Mouse (Mus musculus) ovary, adult 18-20 months (tissue): ENCODE results near the gene Hbb-bs.
"Not testable (repeated sequence)": the region's sequence is repeated elsewhere in the genome, so short reads cannot be mapped to it uniquely, and the experiment has no call there.

Experiments used
- DNase-seq: peaks from one replicate; pipeline ENCODE4 v3.0.0; 2022; ENCODE audit warnings: low spot score, mixed read lengths

Gene Hbb-bs

GRCm38 (mm10) chr7:103811223-103811845, 16.6 kb downstream of the Hbb-bs start:
- DNase-seq, result no peak

GRCm38 (mm10) chr7:103810746-103811145, 17.1 kb downstream of the Hbb-bs start:
- DNase-seq, result no peak

GRCm38 (mm10) chr7:103810296-103810695, 17.6 kb downstream of the Hbb-bs start:
- no peak for DNase-seq

GRCm38 (mm10) chr7:103809801-103810155, 18.1 kb downstream of the Hbb-bs start:
- no peak for DNase-seq

GRCm38 (mm10) chr7:103808971-103809800, 18.7 kb downstream of the Hbb-bs start:
- DNase-seq, result no peak

GRCm38 (mm10) chr7:103808120-103808519, 19.8 kb downstream of the Hbb-bs start:
- not testable (repeated sequence) for DNase-seq

- no peak for DNase-seq
These were observed 21.0 kb downstream of the Hbb-bs start for GRCm38 (mm10) chr7:103806856-103807255.

- no peak for DNase-seq
These were observed 35.1 kb downstream of the Hbb-bs start for GRCm38 (mm10) chr7:103792669-103793388.

GRCm38 (mm10) chr7:103791721-103792120, 36.2 kb downstream of the Hbb-bs start, which contains the start of gene Olfr67:
Olfr67 (minus strand) TSS chr7:103791821.
- DNase-seq, result no peak

- no peak for DNase-seq
These were observed 48.3 kb downstream of the Hbb-bs start, which contains the start of gene Olfr68 for GRCm38 (mm10) chr7:103779598-103779997. Olfr68 (minus strand) TSS chr7:103779698.

GRCm38 (mm10) chr7:103777652-103778051, 50.2 kb downstream of the Hbb-bs start:
- DNase-seq, result not testable (repeated sequence)
